ENCODE assay signal across 8 mouse cellular contexts in genomic region chr13:51902482-51903285, GRCm38 (mm10). TPM values are rescaled to one million over a fixed set of nuclear protein-coding genes. Genes with fewer than 3 reads are reported as not detected.
A peak's percentile ranks its signal among the peaks of the same experiment; 100 is the strongest.
DNase-seq lines count a peak whose midpoint lies in the region; ATAC-seq lines count a peak whose summit lies in the region.

No protein-coding gene starts in this region.

- H3K36me3 ChIP-seq in embryonic facial prominence, embryonic 14.5 days (ENCODE audit: control insufficient read depth, insufficient read depth, low read length): no peaks in the 10 kb centered on the region
- no peaks in the 10 kb centered on the region for H3K36me3 ChIP-seq in limb, embryonic 11.5 days (ENCODE audit: control insufficient read depth, insufficient read depth, low read length)
- H3K36me3 ChIP-seq in midbrain, embryonic 15.5 days (replicated peaks): no peaks in the 10 kb centered on the region

- H3K4me3 ChIP-seq in embryonic facial prominence, embryonic 14.5 days (ENCODE audit: low read depth, low read length): peak overlapping the region; percentile 10; the same call in 1 of the 2 replicates
- H3K4me3 ChIP-seq in limb, embryonic 11.5 days (ENCODE audit: low read depth, low read length): no peak overlapping the region
- H3K4me3 ChIP-seq in midbrain, embryonic 15.5 days: no peak overlapping the region

- 24% methylated on average over 19 of the region's 19 CpGs for WGBS in embryonic facial prominence, embryonic 14.5 days
- WGBS in limb, embryonic 11.5 days: 26% methylated on average over 19 of the region's 19 CpGs
- 17% methylated on average over 19 of the region's 19 CpGs for WGBS in midbrain, embryonic 15.5 days

- H3K9ac ChIP-seq in embryonic facial prominence, embryonic 14.5 days (ENCODE audit: low read depth, low read length): peak overlapping the region; percentile 49
- peak overlapping the region; percentile 56 for H3K9ac ChIP-seq in limb, embryonic 11.5 days (ENCODE audit: low read length)
- H3K9ac ChIP-seq in midbrain, embryonic 15.5 days: no peak overlapping the region

- H3K27ac ChIP-seq in embryonic facial prominence, embryonic 14.5 days (replicated peaks; ENCODE audit: low read depth, low read length): peak overlapping the region; percentile 67
- H3K27ac ChIP-seq in limb, embryonic 11.5 days (replicated peaks; ENCODE audit: low read depth, low read length): peak overlapping the region; percentile 30; the same call in 1 of the 2 replicates
- peak overlapping the region; percentile 66 for H3K27ac ChIP-seq in midbrain, embryonic 15.5 days

- no peaks in the 10 kb centered on the region for H3K27me3 ChIP-seq in embryonic facial prominence, embryonic 14.5 days (replicated peaks; ENCODE audit: control insufficient read depth, insufficient read depth, low read length)
- no peaks in the 10 kb centered on the region for H3K27me3 ChIP-seq in limb, embryonic 11.5 days (ENCODE audit: control insufficient read depth, insufficient read depth, low read length)
- H3K27me3 ChIP-seq in midbrain, embryonic 15.5 days (replicated peaks): 0 out of 2 replicates have a peak, but pooled peaks cover 4% of the 10 kb centered on the region

- no peaks in the 10 kb centered on the region for H3K9me3 ChIP-seq in embryonic facial prominence, embryonic 14.5 days (ENCODE audit: control insufficient read depth, low read length)
- H3K9me3 ChIP-seq in limb, embryonic 11.5 days (ENCODE audit: control insufficient read depth, low read length): no peaks in the 10 kb centered on the region
- H3K9me3 ChIP-seq in midbrain, embryonic 15.5 days: no peaks in the 10 kb centered on the region

- peak overlapping the region; percentile 49 for H3K4me2 ChIP-seq in embryonic facial prominence, embryonic 14.5 days (ENCODE audit: low read depth, low read length)
- H3K4me2 ChIP-seq in limb, embryonic 11.5 days (ENCODE audit: low read depth, severe bottlenecking): peak overlapping the region; percentile 48
- H3K4me2 ChIP-seq in midbrain, embryonic 15.5 days: peak overlapping the region; percentile 26

- H3K4me1 ChIP-seq in embryonic facial prominence, embryonic 14.5 days (ENCODE audit: control insufficient read depth, insufficient read depth, low read length): peaks cover 13% of the 10 kb centered on the region
- H3K4me1 ChIP-seq in limb, embryonic 11.5 days (ENCODE audit: control insufficient read depth, insufficient read depth, low read length): peaks cover 14% of the 10 kb centered on the region
- H3K4me1 ChIP-seq in midbrain, embryonic 15.5 days: peaks cover 16% of the 10 kb centered on the region

- peak; percentile 41 to 53 for DNase-seq in left cerebral cortex, adult 18-20 months (ENCODE audit: low spot score in 2 of 2)
- no peak for DNase-seq in left cerebral cortex, adult 11 months (ENCODE audit: low spot score)
- DNase-seq in embryonic facial prominence, embryonic 14.5 days (ENCODE audit: low spot score): peak; percentile 66
- peak; percentile 76 to 91 for DNase-seq in heart, adult 9 months (ENCODE audit: low spot score in 2 of 2)
- peak; percentile 74 to 77 for DNase-seq in kidney, adult 8-10 months
- DNase-seq in limb, embryonic 11.5 days (ENCODE audit: low spot score): peak; percentile 60
- DNase-seq in urinary bladder, postnatal 25 days (ENCODE audit: low spot score): peak; percentile 53

- ATAC-seq in embryonic facial prominence, embryonic 14.5 days (ENCODE audit: low read depth): peak; percentile 60
- no peak for ATAC-seq in limb, embryonic 11.5 days (ENCODE audit: insufficient number of reproducible peaks, low FRiP score, low TSS enrichment, low read depth)
- ATAC-seq in midbrain, embryonic 15.5 days (replicated peaks): peak; percentile 70

RNA-seq across cellular contexts. Expression of gene Gadd45g, which starts 56.2 kb away (rescaled TPM):
- 10 to 100 TPM; 13.5 to 23.2 TPM for total RNA-seq in left cerebral cortex, adult 18-20 months (2021)
- polyA plus RNA-seq in embryonic facial prominence, embryonic 14.5 days (2014; fragmentation: Nextera tagmentation; extraction: Ambion mirVana): 53.3 and 57.3 TPM in 2 replicates
- polyA plus RNA-seq in limb, embryonic 11.5 days (2014; fragmentation: Nextera tagmentation; extraction: Ambion mirVana): 20.5 and 20.7 TPM in 2 replicates
- polyA plus RNA-seq in midbrain, embryonic 15.5 days (2015; fragmentation: Nextera tagmentation; extraction: Ambion mirVana): 56.2 and 69.1 TPM in 2 replicates
